Mouse (Mus musculus) ES-Bruce4 (cell line): ENCODE measurements at regions not wholly inside any gene's neighbourhood (a gene's known extent, or its start where the extent isn't known, plus 50 kb on each side); places are given as distances from the start of the nearest gene placed in this dataset.

Experiments
- H3K27ac ChIP-seq: 2 replicates; pipeline ENCODE4 v1.5.1; 2012; ENCODE audit warnings: low read length, inconsistent platforms; ENCODE audit not compliant: insufficient read depth
- H3K27me3 ChIP-seq: 2 replicates; pipeline ENCODE4 v1.6.1; 2012; ENCODE audit warnings: mild to moderate bottlenecking, low read length, inconsistent platforms; ENCODE audit not compliant: control insufficient read depth, poor library complexity, insufficient read depth, severe bottlenecking
- H3K36me3 ChIP-seq: 2 replicates; pipeline ENCODE4 v1.6.1; 2012; ENCODE audit warnings: inconsistent platforms, mild to moderate bottlenecking, low read length, moderate library complexity; ENCODE audit not compliant: control insufficient read depth, poor library complexity, insufficient read depth, severe bottlenecking
- H3K4me1 ChIP-seq: one replicate; pipeline ENCODE4 v1.8.1; 2011; ENCODE audit warnings: low read length; ENCODE audit not compliant: control insufficient read depth, insufficient read depth
- H3K4me3 ChIP-seq: 2 replicates; pipeline ENCODE4 v1.5.1; 2011; ENCODE audit warnings: low read depth, mild to moderate bottlenecking, low read length
- H3K9ac ChIP-seq: 2 replicates; pipeline ENCODE4 v1.6.1; 2012; ENCODE audit warnings: low read depth, mild to moderate bottlenecking, inconsistent platforms; ENCODE audit not compliant: poor library complexity, severe bottlenecking
- H3K9me3 ChIP-seq: replicated peaks from 2 replicates; pipeline ENCODE4 v1.6.1; 2012; ENCODE audit warnings: mild to moderate bottlenecking, low read length, inconsistent platforms; ENCODE audit not compliant: control insufficient read depth, poor library complexity, insufficient read depth, severe bottlenecking
- CTCF ChIP-seq: IDR thresholded peaks from one replicate; pipeline ENCODE4 v1.8.1; 2011; ENCODE audit warnings: low read depth, low read length
- EP300 ChIP-seq: IDR thresholded peaks from 2 replicates; pipeline ENCODE4 v1.6.1; 2011; ENCODE audit warnings: low read depth, low read length; ENCODE audit not compliant: insufficient read depth
- POLR2A ChIP-seq: IDR thresholded peaks from one replicate; pipeline ENCODE4 v1.8.1; 2011; ENCODE audit warnings: low read length; ENCODE audit not compliant: insufficient read depth

- Histone ChIP-seq H3K9me3 (no peaks in the 10 kb centered on the region), H3K27ac (no peak overlapping the region), H3K27me3 (no peaks in the 10 kb centered on the region; the same call in 1 of the 2 replicates), H3K4me1 (no peaks in the 10 kb centered on the region), H3K4me3 (no peak overlapping the region), H3K36me3 (no peaks in the 10 kb centered on the region), H3K9ac (no peak overlapping the region)
- no peak for TF ChIP-seq CTCF
- TF ChIP-seq POLR2A: no peak
Measured at GRCm38 (mm10) chr4:125276861-125277260, 149.2 kb upstream of the Zc3h12a start.

GRCm38 (mm10) chr4:125275259-125275658, 147.6 kb upstream of the Zc3h12a start:
- 0 out of 2 replicates have a peak, but pooled peaks have one; percentile 4 for TF ChIP-seq EP300
- no peak for TF ChIP-seq CTCF
- TF ChIP-seq POLR2A: no peak

DNA sequence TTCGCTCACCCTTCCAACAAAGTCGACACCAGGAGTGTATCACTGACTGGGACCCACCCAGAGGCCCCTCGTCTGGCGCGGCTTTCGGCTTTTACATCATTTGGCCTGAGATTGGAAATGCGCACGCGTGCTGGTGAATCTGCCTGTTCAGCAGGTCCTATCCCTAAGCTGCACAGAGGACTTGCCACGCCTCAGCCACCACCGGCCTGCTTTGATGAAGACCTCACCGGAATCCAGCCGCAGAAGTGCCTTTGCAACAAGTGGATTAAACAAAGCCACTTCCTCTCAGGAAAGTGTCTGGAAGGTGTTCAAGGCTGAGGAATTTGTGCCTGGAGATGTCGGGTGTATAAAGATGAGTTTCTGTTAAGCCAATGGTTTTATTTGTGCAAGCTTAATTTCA, 143.3 kb upstream of the Zc3h12a start:
- no peak overlapping the region for H3K27ac ChIP-seq
- no peaks in the 10 kb centered on the region for H3K4me1 ChIP-seq
- H3K9ac ChIP-seq: no peak overlapping the region
- no peaks in the 10 kb centered on the region for H3K36me3 ChIP-seq
- H3K9me3 ChIP-seq: no peaks in the 10 kb centered on the region
- no peaks in the 10 kb centered on the region for H3K27me3 ChIP-seq
- TF ChIP-seq POLR2A (no peak), CTCF (no peak), EP300 (no peak)
- no peak overlapping the region for H3K4me3 ChIP-seq

More at GRCm38 (mm10) chr4:125275259-125275658, 147.6 kb upstream of the Zc3h12a start:
- no peaks in the 10 kb centered on the region for H3K9me3 ChIP-seq
- no peak overlapping the region for H3K27ac ChIP-seq
- no peaks in the 10 kb centered on the region for H3K36me3 ChIP-seq
- H3K4me1 ChIP-seq: no peaks in the 10 kb centered on the region
- no peaks in the 10 kb centered on the region; the same call in 1 of the 2 replicates for H3K27me3 ChIP-seq
- H3K4me3 ChIP-seq: no peak overlapping the region
- no peak overlapping the region for H3K9ac ChIP-seq

GRCm38 (mm10) chr4:125266212-125266611, 138.6 kb upstream of the Zc3h12a start:
- TF ChIP-seq CTCF (no peak), POLR2A (no peak), EP300 (no peak)
- Histone ChIP-seq H3K4me1 (no peaks in the 10 kb centered on the region), H3K9ac (no peak overlapping the region), H3K9me3 (no peaks in the 10 kb centered on the region), H3K36me3 (no peaks in the 10 kb centered on the region), H3K4me3 (no peak overlapping the region), H3K27ac (no peak overlapping the region), H3K27me3 (no peaks in the 10 kb centered on the region)

GRCm38 (mm10) chr4:125265575-125265974, 137.9 kb upstream of the Zc3h12a start:
- Histone ChIP-seq H3K9me3 (no peaks in the 10 kb centered on the region), H3K9ac (no peak overlapping the region), H3K36me3 (no peaks in the 10 kb centered on the region), H3K4me1 (no peaks in the 10 kb centered on the region), H3K27me3 (no peaks in the 10 kb centered on the region), H3K27ac (no peak overlapping the region), H3K4me3 (no peak overlapping the region)
- peak; percentile 96 for TF ChIP-seq CTCF
- TF ChIP-seq POLR2A: no peak
- no peak for TF ChIP-seq EP300

GRCm38 (mm10) chr4:125265065-125265464, 137.4 kb upstream of the Zc3h12a start:
- Histone ChIP-seq H3K4me1 (no peaks in the 10 kb centered on the region), H3K4me3 (no peak overlapping the region), H3K27me3 (no peaks in the 10 kb centered on the region)

More at GRCm38 (mm10) chr4:125265065-125265464, 137.4 kb upstream of the Zc3h12a start:
- Histone ChIP-seq H3K36me3 (no peaks in the 10 kb centered on the region), H3K9ac (no peak overlapping the region), H3K27ac (no peak overlapping the region), H3K9me3 (no peaks in the 10 kb centered on the region)
- no peak for TF ChIP-seq POLR2A
- TF ChIP-seq EP300: no peak
- no peak for TF ChIP-seq CTCF
